Mouse (Mus musculus): ENCODE measurements at regions not wholly inside any gene's neighbourhood (a gene's known extent, or its start where the extent isn't known, plus 50 kb on each side); places are given as distances from the start of the nearest gene placed in this dataset.

DNA sequence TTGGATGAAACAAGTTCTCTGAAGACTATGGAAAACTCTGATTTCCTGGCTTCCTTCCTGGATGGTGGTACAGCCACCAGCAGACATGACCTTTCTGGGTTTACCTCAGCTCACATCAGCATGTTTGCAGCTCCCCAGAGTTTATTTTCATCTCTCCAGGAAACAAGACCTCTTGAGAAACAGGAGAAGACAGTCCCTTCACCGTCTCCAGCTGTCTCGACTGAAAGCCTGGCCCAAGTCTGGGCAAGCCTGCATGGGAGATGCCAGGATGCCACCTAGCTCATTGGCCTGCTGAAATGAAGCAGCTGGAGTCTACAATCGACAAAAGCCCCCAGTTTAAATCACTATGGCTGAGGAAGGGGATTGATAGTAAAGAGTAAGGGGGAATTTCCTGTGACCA, 131.6 kb upstream of the Zfand5 start:
- peaks cover 6% of the 10 kb centered on the region for H3K4me1 ChIP-seq (ENCODE audit: control insufficient read depth, insufficient read depth, low read length)
- H3K9ac ChIP-seq (ENCODE audit: low read depth, low read length), result no peak overlapping the region
- H3K4me3 ChIP-seq (ENCODE audit: low read length), result no peak overlapping the region
- H3K27ac ChIP-seq (ENCODE audit: low read depth, low read length), result no peak overlapping the region
- ATAC-seq (ENCODE audit: low FRiP score, low TSS enrichment), result no peak
- no peaks in the 10 kb centered on the region for H3K36me3 ChIP-seq (ENCODE audit: control insufficient read depth, insufficient read depth, low read length)
- H3K9me3 ChIP-seq (ENCODE audit: control insufficient read depth, low read length), result no peaks in the 10 kb centered on the region
- H3K27me3 ChIP-seq (ENCODE audit: control insufficient read depth, insufficient read depth, low read length), result no peaks in the 10 kb centered on the region
- WGBS, result 27% methylated on average over 3 of the region's 3 CpGs
- no peak overlapping the region for H3K4me2 ChIP-seq (replicated peaks; ENCODE audit: low read depth, low read length)

DNA sequence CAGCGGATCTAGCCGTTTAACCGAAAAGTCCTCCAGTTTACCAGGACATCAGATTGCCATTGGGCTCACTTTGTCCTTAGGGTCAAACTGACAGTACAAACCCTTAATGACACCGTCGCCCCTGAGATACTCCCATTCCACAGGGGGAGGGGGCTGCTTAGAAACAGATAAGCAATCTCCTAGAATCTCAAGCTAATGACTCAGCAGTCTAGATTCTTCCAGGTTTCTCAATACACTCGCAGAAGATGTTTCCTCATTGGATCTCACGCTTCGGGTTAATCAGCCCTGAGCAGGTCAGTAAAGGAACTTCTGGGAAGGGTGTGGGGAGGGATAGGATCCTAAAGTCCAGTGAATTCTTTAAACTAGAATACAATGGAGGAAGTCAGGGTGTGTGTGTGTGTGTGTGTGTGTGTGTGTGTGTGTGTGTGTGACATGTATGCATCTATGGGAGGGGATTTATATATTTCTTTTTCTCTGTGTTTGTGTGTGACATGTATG, 133.0 kb upstream of the Zfand5 start:
- Histone ChIP-seq H3K4me3 (ENCODE audit: low read length) (no peak overlapping the region), H3K27ac (ENCODE audit: low read depth, low read length) (no peak overlapping the region), H3K27me3 (ENCODE audit: control insufficient read depth, insufficient read depth, low read length) (no peaks in the 10 kb centered on the region), H3K4me2 (replicated peaks; ENCODE audit: low read depth, low read length) (no peak overlapping the region), H3K9me3 (ENCODE audit: control insufficient read depth, low read length) (no peaks in the 10 kb centered on the region), H3K36me3 (ENCODE audit: control insufficient read depth, insufficient read depth, low read length) (no peaks in the 10 kb centered on the region), H3K4me1 (ENCODE audit: control insufficient read depth, insufficient read depth, low read length) (no peaks in the 10 kb centered on the region), H3K9ac (ENCODE audit: low read depth, low read length) (no peak overlapping the region)
- WGBS, result 81% methylated on average over 8 of the region's 8 CpGs
- no peak for ATAC-seq (ENCODE audit: low FRiP score, low TSS enrichment)

GRCm38 (mm10) chr19:21136756-21137155, 135.3 kb upstream of the Zfand5 start:
- Histone ChIP-seq H3K4me2 (replicated peaks; ENCODE audit: low read depth, low read length) (no peak overlapping the region), H3K4me3 (ENCODE audit: low read length) (no peak overlapping the region), H3K36me3 (ENCODE audit: control insufficient read depth, insufficient read depth, low read length) (no peaks in the 10 kb centered on the region), H3K27ac (ENCODE audit: low read depth, low read length) (no peak overlapping the region), H3K27me3 (ENCODE audit: control insufficient read depth, insufficient read depth, low read length) (no peaks in the 10 kb centered on the region), H3K4me1 (ENCODE audit: control insufficient read depth, insufficient read depth, low read length) (no peaks in the 10 kb centered on the region), H3K9ac (ENCODE audit: low read depth, low read length) (no peak overlapping the region), H3K9me3 (ENCODE audit: control insufficient read depth, low read length) (no peaks in the 10 kb centered on the region)
- no peak for ATAC-seq (ENCODE audit: low FRiP score, low TSS enrichment)
- WGBS, result 96% methylated on average over 1 of the region's 1 CpGs

GRCm38 (mm10) chr19:21135998-21136380, 136.1 kb upstream of the Zfand5 start:
- WGBS, result 76% methylated on average over 5 of the region's 5 CpGs
- no peak for ATAC-seq (ENCODE audit: low FRiP score, low TSS enrichment)
- Histone ChIP-seq H3K9ac (ENCODE audit: low read depth, low read length) (no peak overlapping the region), H3K4me1 (ENCODE audit: control insufficient read depth, insufficient read depth, low read length) (no peaks in the 10 kb centered on the region), H3K27ac (ENCODE audit: low read depth, low read length) (no peak overlapping the region), H3K4me2 (replicated peaks; ENCODE audit: low read depth, low read length) (no peak overlapping the region), H3K9me3 (ENCODE audit: control insufficient read depth, low read length) (no peaks in the 10 kb centered on the region), H3K36me3 (ENCODE audit: control insufficient read depth, insufficient read depth, low read length) (no peaks in the 10 kb centered on the region), H3K27me3 (ENCODE audit: control insufficient read depth, insufficient read depth, low read length) (no peaks in the 10 kb centered on the region), H3K4me3 (ENCODE audit: low read length) (no peak overlapping the region)

- no peak overlapping the region for H3K4me3 ChIP-seq (ENCODE audit: low read length)
- no peak for ATAC-seq (ENCODE audit: low FRiP score, low TSS enrichment)
- 58% methylated on average over 6 of the region's 6 CpGs for WGBS
- H3K4me2 ChIP-seq (replicated peaks; ENCODE audit: low read depth, low read length), result no peak overlapping the region
- no peaks in the 10 kb centered on the region for H3K4me1 ChIP-seq (ENCODE audit: control insufficient read depth, insufficient read depth, low read length)
- H3K9me3 ChIP-seq (ENCODE audit: control insufficient read depth, low read length), result no peaks in the 10 kb centered on the region
- H3K9ac ChIP-seq (ENCODE audit: low read depth, low read length), result no peak overlapping the region
- no peaks in the 10 kb centered on the region for H3K36me3 ChIP-seq (ENCODE audit: control insufficient read depth, insufficient read depth, low read length)
- no peak overlapping the region for H3K27ac ChIP-seq (ENCODE audit: low read depth, low read length)
- no peaks in the 10 kb centered on the region for H3K27me3 ChIP-seq (ENCODE audit: control insufficient read depth, insufficient read depth, low read length)
These were observed 136.6 kb upstream of the Zfand5 start for GRCm38 (mm10) chr19:21135297-21135997.

DNA sequence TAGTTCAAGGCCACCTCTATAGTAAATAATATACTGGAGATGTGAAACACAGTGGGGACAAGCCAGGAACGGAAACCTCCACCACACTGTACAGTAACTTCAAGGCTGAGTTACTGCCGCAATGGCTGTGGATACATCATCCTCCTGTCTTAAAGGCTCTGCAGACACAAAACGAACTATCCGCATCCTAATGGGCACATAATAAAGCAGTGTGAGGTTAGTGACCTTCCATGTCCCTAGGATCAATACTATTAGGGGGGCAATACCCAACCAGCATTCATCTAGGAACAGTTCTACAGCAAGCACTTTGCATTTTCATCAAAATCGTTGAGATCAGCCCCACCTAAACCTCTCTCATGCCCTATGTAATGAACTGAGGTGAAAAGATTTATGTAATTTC, 142.4 kb upstream of the Zfand5 start:
- Histone ChIP-seq H3K36me3 (ENCODE audit: control insufficient read depth, insufficient read depth, low read length) (no peaks in the 10 kb centered on the region), H3K9ac (ENCODE audit: low read depth, low read length) (no peak overlapping the region), H3K4me3 (ENCODE audit: low read length) (no peak overlapping the region), H3K27ac (ENCODE audit: low read depth, low read length) (no peak overlapping the region), H3K9me3 (ENCODE audit: control insufficient read depth, low read length) (no peaks in the 10 kb centered on the region), H3K27me3 (ENCODE audit: control insufficient read depth, insufficient read depth, low read length) (no peaks in the 10 kb centered on the region), H3K4me2 (replicated peaks; ENCODE audit: low read depth, low read length) (no peak overlapping the region), H3K4me1 (ENCODE audit: control insufficient read depth, insufficient read depth, low read length) (no peaks in the 10 kb centered on the region)
- ATAC-seq (ENCODE audit: low FRiP score, low TSS enrichment), result no peak
- 88% methylated on average over 5 of the region's 5 CpGs for WGBS

- Histone ChIP-seq H3K9me3 (ENCODE audit: control insufficient read depth, low read length) (no peaks in the 10 kb centered on the region), H3K27ac (ENCODE audit: low read depth, low read length) (no peak overlapping the region), H3K4me3 (ENCODE audit: low read length) (no peak overlapping the region), H3K4me1 (ENCODE audit: control insufficient read depth, insufficient read depth, low read length) (no peaks in the 10 kb centered on the region), H3K4me2 (replicated peaks; ENCODE audit: low read depth, low read length) (no peak overlapping the region), H3K27me3 (ENCODE audit: control insufficient read depth, insufficient read depth, low read length) (no peaks in the 10 kb centered on the region), H3K36me3 (ENCODE audit: control insufficient read depth, insufficient read depth, low read length) (no peaks in the 10 kb centered on the region), H3K9ac (ENCODE audit: low read depth, low read length) (no peak overlapping the region)
- ATAC-seq (ENCODE audit: low FRiP score, low TSS enrichment), result no peak
- WGBS, result 82% methylated on average over 8 of the region's 8 CpGs
These were observed 144.9 kb upstream of the Zfand5 start for GRCm38 (mm10) chr19:21127079-21127745.

- ATAC-seq (ENCODE audit: low FRiP score, low TSS enrichment), result no peak
- no peak overlapping the region for H3K4me3 ChIP-seq (ENCODE audit: low read length)
- no peaks in the 10 kb centered on the region for H3K4me1 ChIP-seq (ENCODE audit: control insufficient read depth, insufficient read depth, low read length)
- no peaks in the 10 kb centered on the region for H3K36me3 ChIP-seq (ENCODE audit: control insufficient read depth, insufficient read depth, low read length)
- no peaks in the 10 kb centered on the region for H3K9me3 ChIP-seq (ENCODE audit: control insufficient read depth, low read length)
- H3K27me3 ChIP-seq (ENCODE audit: control insufficient read depth, insufficient read depth, low read length), result no peaks in the 10 kb centered on the region
- H3K4me2 ChIP-seq (replicated peaks; ENCODE audit: low read depth, low read length), result no peak overlapping the region
- WGBS, result 89% methylated on average over 2 of the region's 2 CpGs
- no peak overlapping the region for H3K27ac ChIP-seq (ENCODE audit: low read depth, low read length)
- H3K9ac ChIP-seq (ENCODE audit: low read depth, low read length), result no peak overlapping the region
These were observed 145.4 kb upstream of the Zfand5 start for GRCm38 (mm10) chr19:21126670-21127069.

GRCm38 (mm10) chr19:21119477-21119876, 152.6 kb upstream of the Zfand5 start:
- no peak for ATAC-seq (ENCODE audit: low FRiP score, low TSS enrichment)
- H3K27ac ChIP-seq (ENCODE audit: low read depth, low read length), result no peak overlapping the region
- no peak overlapping the region for H3K4me3 ChIP-seq (ENCODE audit: low read length)
- H3K9ac ChIP-seq (ENCODE audit: low read depth, low read length), result no peak overlapping the region
- no peak overlapping the region for H3K4me2 ChIP-seq (replicated peaks; ENCODE audit: low read depth, low read length)
- 75% methylated on average over 6 of the region's 6 CpGs for WGBS
- no peaks in the 10 kb centered on the region for H3K36me3 ChIP-seq (ENCODE audit: control insufficient read depth, insufficient read depth, low read length)
- no peaks in the 10 kb centered on the region for H3K27me3 ChIP-seq (ENCODE audit: control insufficient read depth, insufficient read depth, low read length)
- H3K4me1 ChIP-seq (ENCODE audit: control insufficient read depth, insufficient read depth, low read length), result no peaks in the 10 kb centered on the region
- H3K9me3 ChIP-seq (ENCODE audit: control insufficient read depth, low read length), result no peaks in the 10 kb centered on the region

Measured in kidney, embryonic 14.5 days (tissue).